Mouse (Mus musculus): ENCODE measurements at regions not wholly inside any gene's neighbourhood (a gene's known extent, or its start where the extent isn't known, plus 50 kb on each side); places are given as distances from the start of the nearest gene placed in this dataset.

DNA sequence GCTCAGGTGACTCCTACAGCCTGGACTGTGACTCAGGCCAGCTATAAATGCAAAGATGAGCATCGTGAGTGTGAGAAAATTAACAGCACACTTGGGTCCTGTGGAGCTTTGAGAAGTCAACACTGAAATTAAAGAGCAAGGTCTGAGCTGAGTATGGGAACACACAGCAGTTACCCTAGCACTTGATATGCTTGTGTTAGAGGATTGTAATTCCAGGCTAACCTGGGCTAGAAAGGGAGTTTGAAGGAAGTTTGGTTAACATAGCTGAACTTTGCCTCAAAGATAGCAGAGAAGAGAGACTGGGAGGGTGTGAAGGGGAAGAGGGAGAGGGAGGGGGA, 694.4 kb downstream of the Inhba start:
- Histone ChIP-seq H3K36me3 (ENCODE audit: control insufficient read depth, insufficient read depth) (no peaks in the 10 kb centered on the region), H3K27me3 (ENCODE audit: control insufficient read depth, insufficient read depth, insufficient read length) (no peaks in the 10 kb centered on the region), H3ac (ENCODE audit: control insufficient read depth, insufficient read length) (no peak overlapping the region), H3K79me2 (ENCODE audit: control insufficient read depth, insufficient read depth) (no peaks in the 10 kb centered on the region), H3K4me3 (no peak overlapping the region), H3K4me2 (ENCODE audit: low read depth) (no peak overlapping the region)
- TF ChIP-seq POLR2A (IDR thresholded peaks at IDR 0.05; ENCODE audit: insufficient read length, low read depth) = no peak
- no peak for TF ChIP-seq MYOD1 (IDR thresholded peaks at IDR 0.05; ENCODE audit: control insufficient read depth in 1 of 3, insufficient read length in 2 of 3, low read depth in 2 of 3)
- no peak for TF ChIP-seq CEBPB (IDR thresholded peaks at IDR 0.05; ENCODE audit: insufficient read depth, poor library complexity, severe bottlenecking)
- no peak for TF ChIP-seq TCF3 (IDR thresholded peaks at IDR 0.05; ENCODE audit: insufficient read length, low read depth)
- TF ChIP-seq REST (IDR thresholded peaks at IDR 0.05; ENCODE audit: insufficient read depth, insufficient read length) = no peak
- no peak for TF ChIP-seq MYOG (IDR thresholded peaks at IDR 0.05; ENCODE audit: control insufficient read depth in 1 of 3, insufficient read depth in 1 of 3, insufficient read length in 2 of 3, low read depth in 2 of 3)
- no peak for TF ChIP-seq USF1 (IDR thresholded peaks at IDR 0.05; ENCODE audit: low read depth)
- TF ChIP-seq E2F4 (IDR thresholded peaks at IDR 0.05; ENCODE audit: insufficient read depth) = no peak
- TF ChIP-seq TCF12 (IDR thresholded peaks at IDR 0.05; ENCODE audit: insufficient read depth, poor library complexity, severe bottlenecking) = no peak
- TF ChIP-seq SRF (IDR thresholded peaks at IDR 0.05; ENCODE audit: control insufficient read depth, insufficient read length, low read depth) = no peak
- TF ChIP-seq POLR2AphosphoS2 (IDR thresholded peaks at IDR 0.05; ENCODE audit: insufficient read length, low read depth) = no peak
- TF ChIP-seq MAX (IDR thresholded peaks at IDR 0.05; ENCODE audit: low read depth) = no peak

DNA sequence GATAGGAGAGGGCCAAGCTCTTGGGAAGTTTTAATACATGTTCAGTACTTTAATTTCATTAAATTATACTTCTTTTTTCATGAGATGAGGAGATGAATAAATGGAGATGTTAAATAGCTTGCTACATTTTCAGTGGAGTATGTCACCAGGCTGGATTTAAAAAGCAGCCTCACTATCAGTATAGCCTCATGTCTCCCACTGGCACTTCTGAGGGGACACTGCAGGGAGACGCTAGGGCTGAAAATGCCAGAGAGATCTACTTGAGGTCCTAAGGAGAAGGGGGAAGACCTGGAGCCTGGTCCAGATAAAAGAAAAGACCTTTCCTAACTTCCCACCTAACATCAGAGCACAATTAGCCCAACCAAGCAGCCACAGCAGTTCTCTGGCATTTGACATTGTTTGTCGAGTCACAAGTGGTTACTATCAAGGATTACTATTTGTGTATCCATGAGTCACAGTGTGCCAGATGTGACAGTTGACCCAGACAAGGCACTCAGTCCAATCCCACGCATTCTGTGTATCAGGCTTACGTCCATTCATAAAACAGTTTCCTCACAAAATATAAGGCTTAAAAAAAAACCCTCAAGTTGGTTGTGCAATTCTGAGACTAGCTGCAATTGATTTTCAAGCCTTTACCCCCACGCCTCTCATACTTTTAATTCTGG, 703.8 kb downstream of the Inhba start:
- no peaks in the 10 kb centered on the region for H3K36me3 ChIP-seq (ENCODE audit: control insufficient read depth, insufficient read depth)
- H3K79me2 ChIP-seq (ENCODE audit: control insufficient read depth, insufficient read depth) = no peaks in the 10 kb centered on the region
- H3K27me3 ChIP-seq (ENCODE audit: control insufficient read depth, insufficient read depth, insufficient read length) = no peaks in the 10 kb centered on the region
- H3K4me2 ChIP-seq (ENCODE audit: low read depth) = peak overlapping the region; percentile 56
- no peak overlapping the region for H3ac ChIP-seq (ENCODE audit: control insufficient read depth, insufficient read length)
- H3K4me3 ChIP-seq = no peak overlapping the region
- TF ChIP-seq MYOD1 (IDR thresholded peaks at IDR 0.05; ENCODE audit: control insufficient read depth in 1 of 3, insufficient read length in 2 of 3, low read depth in 2 of 3) = peak in 2 of 3 experiments; percentile 60 to 76
- TF ChIP-seq USF1 (IDR thresholded peaks at IDR 0.05; ENCODE audit: low read depth) = no peak
- peak; percentile 96 for TF ChIP-seq CEBPB (IDR thresholded peaks at IDR 0.05; ENCODE audit: insufficient read depth, poor library complexity, severe bottlenecking)

DNA sequence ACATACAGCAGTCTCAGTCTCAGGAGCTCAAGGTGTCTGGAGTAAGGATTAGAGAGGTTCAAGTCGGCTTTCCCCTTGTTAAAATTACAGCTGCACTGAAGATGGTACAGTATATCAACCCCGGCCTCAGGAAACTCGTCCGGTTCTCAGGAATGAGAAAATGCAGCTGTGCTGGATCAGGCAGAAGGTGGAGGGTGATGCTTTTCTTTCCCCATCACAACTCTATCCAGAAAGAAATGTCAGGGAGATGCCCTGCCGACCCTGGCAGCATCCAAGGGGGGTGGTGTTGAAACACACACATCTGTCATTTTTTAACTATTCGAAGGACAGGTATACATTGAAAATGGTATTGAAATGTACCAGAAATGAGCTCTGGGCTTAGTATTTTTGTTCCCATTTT, 704.7 kb downstream of the Inhba start:
- TF ChIP-seq USF1 (IDR thresholded peaks at IDR 0.05; ENCODE audit: low read depth) (no peak), POLR2A (IDR thresholded peaks at IDR 0.05; ENCODE audit: insufficient read length, low read depth) (no peak), SRF (IDR thresholded peaks at IDR 0.05; ENCODE audit: control insufficient read depth, insufficient read length, low read depth) (no peak), MYOG (IDR thresholded peaks at IDR 0.05; ENCODE audit: control insufficient read depth in 1 of 3, insufficient read depth in 1 of 3, insufficient read length in 2 of 3, low read depth in 2 of 3) (no peak), TCF3 (IDR thresholded peaks at IDR 0.05; ENCODE audit: insufficient read length, low read depth) (no peak), MAX (IDR thresholded peaks at IDR 0.05; ENCODE audit: low read depth) (no peak), MYOD1 (IDR thresholded peaks at IDR 0.05; ENCODE audit: control insufficient read depth in 1 of 3, insufficient read length in 2 of 3, low read depth in 2 of 3) (no peak)
- Histone ChIP-seq H3K27me3 (ENCODE audit: control insufficient read depth, insufficient read depth, insufficient read length) (no peaks in the 10 kb centered on the region), H3K36me3 (ENCODE audit: control insufficient read depth, insufficient read depth) (no peaks in the 10 kb centered on the region), H3K79me2 (ENCODE audit: control insufficient read depth, insufficient read depth) (no peaks in the 10 kb centered on the region), H3K4me3 (no peak overlapping the region), H3ac (ENCODE audit: control insufficient read depth, insufficient read length) (no peak overlapping the region), H3K4me2 (ENCODE audit: low read depth) (peak overlapping the region; percentile 56)

DNA sequence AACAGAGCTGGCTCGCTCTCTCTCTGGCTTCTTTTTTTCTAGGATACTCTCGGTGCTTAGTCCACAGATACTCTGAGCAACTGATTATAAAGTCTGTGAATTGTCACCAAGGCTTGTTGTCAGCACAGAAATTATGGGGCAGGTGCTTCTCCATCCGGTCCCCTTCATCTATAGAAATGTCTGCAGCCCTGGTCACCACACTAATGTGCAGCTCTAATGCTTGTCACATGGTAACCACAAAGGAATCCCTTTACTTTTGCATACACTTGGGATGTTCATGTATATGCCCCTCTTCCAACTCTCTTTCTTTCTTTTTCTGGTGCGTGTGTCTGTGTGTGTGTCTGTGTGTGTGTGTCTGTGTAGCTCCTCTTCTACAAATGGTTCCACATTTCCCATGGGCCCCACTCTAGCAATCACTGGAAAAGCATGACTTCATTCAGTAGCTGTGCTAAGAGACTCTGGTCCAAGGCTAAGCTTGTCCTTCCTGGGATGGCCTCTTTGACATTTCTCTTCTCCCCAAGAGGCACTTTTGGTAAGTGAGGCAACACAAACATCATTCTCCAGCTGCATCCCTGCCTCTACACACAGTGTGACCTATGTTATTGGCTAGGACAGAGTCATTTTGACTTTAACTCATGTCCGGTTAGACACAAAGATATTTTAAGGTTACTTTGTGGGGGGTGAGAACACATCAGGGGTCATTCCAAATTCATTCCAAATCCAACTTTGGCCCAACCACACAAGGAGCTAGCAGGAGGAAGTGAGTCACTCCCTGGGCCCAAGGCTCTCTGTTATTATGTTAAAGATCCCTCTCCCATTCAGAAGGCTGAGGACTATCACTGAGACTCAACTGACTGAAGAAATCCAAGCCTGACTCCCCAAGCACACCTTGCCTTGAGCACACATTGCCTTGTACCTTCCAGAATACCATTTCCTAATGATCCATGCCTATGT, 705.4 kb downstream of the Inhba start:
- Histone ChIP-seq H3ac (ENCODE audit: control insufficient read depth, insufficient read length) (no peak overlapping the region), H3K27me3 (ENCODE audit: control insufficient read depth, insufficient read depth, insufficient read length) (no peaks in the 10 kb centered on the region), H3K4me2 (ENCODE audit: low read depth) (no peak overlapping the region), H3K79me2 (ENCODE audit: control insufficient read depth, insufficient read depth) (no peaks in the 10 kb centered on the region), H3K4me3 (no peak overlapping the region), H3K36me3 (ENCODE audit: control insufficient read depth, insufficient read depth) (no peaks in the 10 kb centered on the region)
- TF ChIP-seq MYOG (IDR thresholded peaks at IDR 0.05; ENCODE audit: control insufficient read depth in 1 of 3, insufficient read depth in 1 of 3, insufficient read length in 2 of 3, low read depth in 2 of 3) (no peak), MYOD1 (IDR thresholded peaks at IDR 0.05; ENCODE audit: control insufficient read depth in 1 of 3, insufficient read length in 2 of 3, low read depth in 2 of 3) (no peak), POLR2A (IDR thresholded peaks at IDR 0.05; ENCODE audit: insufficient read length, low read depth) (no peak), POLR2AphosphoS2 (IDR thresholded peaks at IDR 0.05; ENCODE audit: insufficient read length, low read depth) (no peak), SRF (IDR thresholded peaks at IDR 0.05; ENCODE audit: control insufficient read depth, insufficient read length, low read depth) (no peak), TCF12 (IDR thresholded peaks at IDR 0.05; ENCODE audit: insufficient read depth, poor library complexity, severe bottlenecking) (no peak), MAX (IDR thresholded peaks at IDR 0.05; ENCODE audit: low read depth) (no peak), CEBPB (IDR thresholded peaks at IDR 0.05; ENCODE audit: insufficient read depth, poor library complexity, severe bottlenecking) (no peak), TCF3 (IDR thresholded peaks at IDR 0.05; ENCODE audit: insufficient read length, low read depth) (no peak), E2F4 (IDR thresholded peaks at IDR 0.05; ENCODE audit: insufficient read depth) (no peak), USF1 (IDR thresholded peaks at IDR 0.05; ENCODE audit: low read depth) (no peak), REST (IDR thresholded peaks at IDR 0.05; ENCODE audit: insufficient read depth, insufficient read length) (no peak)
